Mouse (Mus musculus): ENCODE measurements at regions not wholly inside any gene's neighbourhood (a gene's known extent, or its start where the extent isn't known, plus 50 kb on each side); places are given as distances from the start of the nearest gene placed in this dataset.

GRCm38 (mm10) chr16:79627139-79627538, 536.2 kb upstream of the Tmprss15 start:
- no peak for TF ChIP-seq POLR2A (IDR thresholded peaks at IDR 0.05; ENCODE audit: borderline replicate concordance, low read depth, low read length)
- no peak for TF ChIP-seq CTCF (IDR thresholded peaks at IDR 0.05; ENCODE audit: low read depth, low read length)
